Mouse (Mus musculus) adrenal gland, postnatal 10 days (tissue): ENCODE data around the gene Acyp1. TPM values are rescaled to one million over a fixed set of nuclear protein-coding genes. Genes with fewer than 3 reads are reported as not detected.

ENCODE experiments used
- DNase-seq: peaks from one replicate; pipeline ENCODE4 v3.0.0; 2021; ENCODE audit warnings: mixed read lengths
- microRNA-seq: library from miRNA; unstranded; fragments of <30 nt; microRNA quantifications from one replicate; pipeline ENCODE4 v1.2.0, GENCODE M21; 2021
- total RNA-seq, 2 experiments: library from RNA; stranded (reverse); gene quantifications; 2 replicates each; pipeline ENCODE4 v1.2.3; 2021

Gene Acyp1
- total RNA-seq, 2 experiments from 2014 or later: 28.2 to 31.0 TPM

- DNase-seq: peak; percentile 40
These were observed 54.6 kb downstream of the Acyp1 start for GRCm38 (mm10) chr12:85233376-85234358.

- no peak for DNase-seq
These were observed 60.2 kb downstream of the Acyp1 start for GRCm38 (mm10) chr12:85227876-85228599.

GRCm38 (mm10) chr12:85227227-85227626 lies 61.0 kb downstream of the Acyp1 start:
- no peak for DNase-seq

Small RNA genes lying within 50 kb of the gene (microRNA-seq; reads per million reads assigned to microRNA genes)
- gene Mir6938: not detected

Other genes with a start within 250 kb of the Acyp1 start
- gene Prox2, start 177.7 kb downstream of the Acyp1 start, total RNA-seq: 1 to 10 TPM; 6.2 to 7.5 TPM
- 100 to 1,000 TPM; 710 to 782 TPM for gene Dlst, start 177.6 kb downstream of the Acyp1 start, total RNA-seq
- 1 to 10 TPM; 1.1 to 2.3 TPM for gene Rps6kl1, start 137.2 kb downstream of the Acyp1 start, total RNA-seq
- gene Pgf, start 110.6 kb downstream of the Acyp1 start, total RNA-seq: 1 to 10 TPM; 1.8 TPM
- 10 to 100 TPM; 59.5 to 62.7 TPM for gene Eif2b2, start 69.0 kb downstream of the Acyp1 start, total RNA-seq
- gene Mlh3, start 17.8 kb downstream of the Acyp1 start, total RNA-seq: 10 to 100 TPM in 1 of 2 experiments, 1 to 10 TPM in 1; 8.6 to 11.5 TPM
- gene Zc2hc1c, start 153 bp upstream of the Acyp1 start, total RNA-seq: 1 to 10 TPM in 1 of 2 experiments, under 1 TPM in 1; 0.78 to 1.2 TPM
- 10 to 100 TPM; 57.5 to 65.8 TPM for gene Nek9, start 50.9 kb upstream of the Acyp1 start, total RNA-seq
- gene Tmed10, start 86.4 kb upstream of the Acyp1 start, total RNA-seq: 100 to 1,000 TPM; 222 to 223 TPM
- 10 to 100 TPM in 1 of 2 experiments, 1 to 10 TPM in 1; 5.8 to 25.4 TPM for gene Fos, start 185.5 kb upstream of the Acyp1 start, total RNA-seq